In the genomic region with DNA sequence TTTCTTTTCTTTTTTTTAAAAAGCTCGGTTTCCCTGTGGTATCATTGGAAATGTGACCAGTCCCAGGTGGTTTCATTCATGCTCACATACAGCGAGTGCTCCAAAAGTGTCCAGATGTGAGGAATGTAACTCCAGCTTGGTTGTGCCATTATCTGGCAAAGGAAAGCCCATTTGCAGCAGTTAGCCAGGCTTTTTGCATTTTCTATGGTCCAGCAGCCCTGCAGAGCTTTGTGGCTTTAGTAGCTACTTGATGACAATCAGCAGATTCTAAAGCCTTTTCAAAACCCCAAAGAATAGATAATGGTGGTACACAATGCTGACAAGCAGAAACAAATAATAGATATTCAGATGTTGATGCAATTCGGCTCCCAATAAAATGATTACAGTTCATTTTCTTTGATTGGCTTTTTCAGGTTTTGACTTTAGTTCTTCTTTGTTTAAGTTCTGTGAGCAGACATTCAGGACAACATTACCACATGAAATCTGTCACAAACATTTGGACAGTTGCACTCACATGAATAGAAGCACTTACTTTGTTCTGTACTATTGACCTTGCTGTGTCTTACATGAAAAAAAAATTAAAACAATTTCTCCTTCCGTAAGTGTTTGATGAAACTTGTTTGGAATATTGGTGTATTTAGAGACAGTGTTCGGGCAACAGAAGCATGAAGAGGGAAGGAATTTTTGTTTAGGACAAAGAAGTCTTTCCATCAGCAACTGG, we compare ENCODE assay signal across 18 mouse cellular contexts.
DNase-seq lines count a peak whose midpoint lies in the region; ATAC-seq lines count a peak whose summit lies in the region.
"Had no signal": no experiment of that assay in that cellular context is flagged by ENCODE, and none has a peak within 500 bp of the region (broad histone marks: within the 10 kb centered on the region; RNA-seq: fewer than 3 reads in every experiment).

No protein-coding gene starts in this region.

- no peak overlapping the region for H3K9ac ChIP-seq in midbrain, embryonic 11.5 days (ENCODE audit: low read length)
- no peak overlapping the region for H3K9ac ChIP-seq in embryonic facial prominence, embryonic 14.5 days (ENCODE audit: low read depth, low read length)
- H3K9ac ChIP-seq: intestine, embryonic 15.5 days; limb, embryonic 13.5 days; liver, embryonic 15.5 days; midbrain, embryonic 12.5 days; neural tube, embryonic 15.5 days had no signal

- ATAC-seq in midbrain, embryonic 11.5 days (ENCODE audit: low FRiP score): no peak
- no peak for ATAC-seq in embryonic facial prominence, embryonic 14.5 days (ENCODE audit: low read depth)
- ATAC-seq: activated CD4-positive, CD25-positive, alpha-beta regulatory T cell, adult 4 months; intestine, embryonic 15.5 days had no signal

- H3K4me3 ChIP-seq in midbrain, embryonic 10.5 days: no peak overlapping the region
- no peak overlapping the region for H3K4me3 ChIP-seq in midbrain, embryonic 11.5 days (ENCODE audit: low read depth, low read length)
- H3K4me3 ChIP-seq in embryonic facial prominence, embryonic 14.5 days (ENCODE audit: low read depth, low read length): no peak overlapping the region
- H3K4me3 ChIP-seq: heart, adult 2 months; hindbrain, embryonic 10.5 days; intestine, embryonic 15.5 days; limb, embryonic 13.5 days; liver, embryonic 15.5 days; midbrain, embryonic 12.5 days; neural tube, embryonic 15.5 days had no signal

- no peaks in the 10 kb centered on the region for H3K27me3 ChIP-seq in midbrain, embryonic 10.5 days (ENCODE audit: low read depth, poor library complexity, severe bottlenecking)
- no peaks in the 10 kb centered on the region for H3K27me3 ChIP-seq in midbrain, embryonic 11.5 days (ENCODE audit: control insufficient read depth, insufficient read depth, low read length)
- no peaks in the 10 kb centered on the region for H3K27me3 ChIP-seq in embryonic facial prominence, embryonic 14.5 days (replicated peaks; ENCODE audit: control insufficient read depth, insufficient read depth, low read length)
- H3K27me3 ChIP-seq: intestine, embryonic 15.5 days; limb, embryonic 13.5 days; liver, embryonic 15.5 days; midbrain, embryonic 12.5 days; neural tube, embryonic 15.5 days had no signal

- no peaks in the 10 kb centered on the region for H3K9me3 ChIP-seq in midbrain, embryonic 10.5 days (replicated peaks)
- H3K9me3 ChIP-seq in midbrain, embryonic 11.5 days (ENCODE audit: control insufficient read depth, low read length): no peaks in the 10 kb centered on the region
- H3K9me3 ChIP-seq in embryonic facial prominence, embryonic 14.5 days (ENCODE audit: control insufficient read depth, low read length): no peaks in the 10 kb centered on the region
- H3K9me3 ChIP-seq: hindbrain, embryonic 10.5 days; intestine, embryonic 15.5 days; limb, embryonic 13.5 days; liver, embryonic 15.5 days; midbrain, embryonic 12.5 days; neural tube, embryonic 15.5 days had no signal

- H3K4me2 ChIP-seq in midbrain, embryonic 11.5 days: no peak overlapping the region
- no peak overlapping the region for H3K4me2 ChIP-seq in embryonic facial prominence, embryonic 14.5 days (ENCODE audit: low read depth, low read length)
- H3K4me2 ChIP-seq: intestine, embryonic 15.5 days; limb, embryonic 13.5 days; liver, embryonic 15.5 days; midbrain, embryonic 12.5 days; neural tube, embryonic 15.5 days had no signal

- 38% methylated on average over 5 of the region's 5 CpGs for WGBS in midbrain, embryonic 10.5 days
- WGBS in midbrain, embryonic 11.5 days: 43% methylated on average over 5 of the region's 5 CpGs
- WGBS in embryonic facial prominence, embryonic 14.5 days: 65% methylated on average over 5 of the region's 5 CpGs

- peak overlapping the region; percentile 43; the same call in 1 of the 2 replicates for H3K27ac ChIP-seq in midbrain, embryonic 10.5 days (replicated peaks)
- no peak overlapping the region for H3K27ac ChIP-seq in midbrain, embryonic 11.5 days (ENCODE audit: low read depth, low read length)
- H3K27ac ChIP-seq in embryonic facial prominence, embryonic 14.5 days (replicated peaks; ENCODE audit: low read depth, low read length): no peak overlapping the region
- H3K27ac ChIP-seq: heart, adult 2 months; hindbrain, embryonic 10.5 days; intestine, embryonic 15.5 days; limb, embryonic 13.5 days; liver, embryonic 15.5 days; midbrain, embryonic 12.5 days; neural tube, embryonic 15.5 days had no signal

- no peak for DNase-seq in midbrain, embryonic 10.5 days (ENCODE audit: low spot score)
- no peak for DNase-seq in midbrain, embryonic 11.5 days (ENCODE audit: low spot score, missing footprints)
- DNase-seq in ZHBTc4 (ENCODE audit: low read depth, low spot score): peak; percentile 76
- DNase-seq in embryonic facial prominence, embryonic 14.5 days (ENCODE audit: low spot score): peak; percentile 5
- DNase-seq in lung, postnatal 36 days: peak; percentile 57
- no peak for DNase-seq in kidney, postnatal 25 days
- DNase-seq in layer of hippocampus, adult 18-20 months (ENCODE audit: low spot score in 2 of 2): no peak
- DNase-seq: cerebellum, adult 9-11 months; gastrocnemius, postnatal 14 days; heart, adult 2 months; thymus, postnatal 36 days had no signal

- H3K36me3 ChIP-seq in midbrain, embryonic 10.5 days: no peaks in the 10 kb centered on the region
- H3K36me3 ChIP-seq in midbrain, embryonic 11.5 days (ENCODE audit: control insufficient read depth, insufficient read depth, low read length): no peaks in the 10 kb centered on the region
- H3K36me3 ChIP-seq in embryonic facial prominence, embryonic 14.5 days (ENCODE audit: control insufficient read depth, insufficient read depth, low read length): no peaks in the 10 kb centered on the region
- H3K36me3 ChIP-seq: hindbrain, embryonic 10.5 days; intestine, embryonic 15.5 days; limb, embryonic 13.5 days; liver, embryonic 15.5 days; midbrain, embryonic 12.5 days; neural tube, embryonic 15.5 days had no signal

- peaks cover 13% of the 10 kb centered on the region for H3K4me1 ChIP-seq in midbrain, embryonic 10.5 days
- H3K4me1 ChIP-seq in midbrain, embryonic 11.5 days (ENCODE audit: control insufficient read depth, insufficient read depth, low read length): peaks cover 5% of the 10 kb centered on the region; the same call in 1 of the 2 replicates
- no peaks in the 10 kb centered on the region for H3K4me1 ChIP-seq in embryonic facial prominence, embryonic 14.5 days (ENCODE audit: control insufficient read depth, insufficient read depth, low read length)
- H3K4me1 ChIP-seq: intestine, embryonic 15.5 days; limb, embryonic 13.5 days; liver, embryonic 15.5 days had no signal

Comparison
In these comparisons a context has a peak if more than half of its experiments do, and no peak if none do; other contexts are left out.
1. DNase-seq: peak in ZHBTc4 (single experiment), embryonic facial prominence, embryonic 14.5 days (single experiment) and lung, postnatal 36 days (single experiment); none in midbrain, embryonic 10.5 days (single experiment), midbrain, embryonic 11.5 days (single experiment), kidney, postnatal 25 days (0 of 2) and layer of hippocampus, adult 18-20 months (0 of 2).